Mouse (Mus musculus) brain, embryonic 18.5 days (tissue): ENCODE measurements at regions not wholly inside any gene's neighbourhood (a gene's known extent, or its start where the extent isn't known, plus 50 kb on each side); places are given as distances from the start of the nearest gene placed in this dataset.
A peak's percentile ranks its signal among the peaks of the same experiment; 100 is the strongest.

Experiments used
- DNase-seq: peaks from one replicate; pipeline ENCODE4 v3.0.0-alpha.2; 2012; ENCODE audit warnings: low read depth, low spot score

- no peak for DNase-seq
Measured at GRCm38 (mm10) chr8:127662776-127663499, 599.2 kb downstream of the Pard3 start.

- DNase-seq = no peak
Measured at GRCm38 (mm10) chr8:127666606-127667005, 602.9 kb downstream of the Pard3 start.

GRCm38 (mm10) chr8:127668991-127669390 lies 605.3 kb downstream of the Pard3 start:
- no peak for DNase-seq

- no peak for DNase-seq
Measured at GRCm38 (mm10) chr8:127674063-127674462, 610.4 kb downstream of the Pard3 start.

- DNase-seq = peak; percentile 56
Measured at GRCm38 (mm10) chr8:127675377-127675776, 611.7 kb downstream of the Pard3 start.

- no peak for DNase-seq
Measured at GRCm38 (mm10) chr8:127680205-127680604, 616.5 kb downstream of the Pard3 start.

GRCm38 (mm10) chr8:127684213-127684612 lies 620.5 kb downstream of the Pard3 start:
- DNase-seq = no peak

GRCm38 (mm10) chr8:127690792-127691191 lies 627.1 kb downstream of the Pard3 start:
- no peak for DNase-seq

- DNase-seq = no peak
Measured at GRCm38 (mm10) chr8:127698404-127698803, 634.7 kb downstream of the Pard3 start.

GRCm38 (mm10) chr8:127704406-127704805 lies 640.7 kb downstream of the Pard3 start:
- no peak for DNase-seq

- DNase-seq = peak; percentile 66
Measured at GRCm38 (mm10) chr8:127706051-127706835, 642.5 kb downstream of the Pard3 start.

GRCm38 (mm10) chr8:127709439-127709838 lies 645.7 kb downstream of the Pard3 start:
- DNase-seq = no peak

GRCm38 (mm10) chr8:127715097-127715496 lies 643.3 kb upstream of the Nrp1 start:
- DNase-seq = no peak

- DNase-seq = no peak
Measured at GRCm38 (mm10) chr8:127717969-127718368, 640.4 kb upstream of the Nrp1 start.

- no peak for DNase-seq
Measured at GRCm38 (mm10) chr8:127719881-127720280, 638.5 kb upstream of the Nrp1 start.

GRCm38 (mm10) chr8:127720593-127721290 lies 637.7 kb upstream of the Nrp1 start:
- no peak for DNase-seq

- no peak for DNase-seq
Measured at GRCm38 (mm10) chr8:127721624-127722023, 636.8 kb upstream of the Nrp1 start.

GRCm38 (mm10) chr8:127734059-127734458 lies 624.3 kb upstream of the Nrp1 start:
- no peak for DNase-seq

- DNase-seq = no peak
Measured at GRCm38 (mm10) chr8:127742236-127742635, 616.2 kb upstream of the Nrp1 start.

GRCm38 (mm10) chr8:127745221-127745620 lies 613.2 kb upstream of the Nrp1 start:
- DNase-seq = no peak

GRCm38 (mm10) chr8:127746456-127746855 lies 611.9 kb upstream of the Nrp1 start:
- no peak for DNase-seq

GRCm38 (mm10) chr8:127752871-127753270 lies 605.5 kb upstream of the Nrp1 start:
- DNase-seq = no peak
